In the genomic region with DNA sequence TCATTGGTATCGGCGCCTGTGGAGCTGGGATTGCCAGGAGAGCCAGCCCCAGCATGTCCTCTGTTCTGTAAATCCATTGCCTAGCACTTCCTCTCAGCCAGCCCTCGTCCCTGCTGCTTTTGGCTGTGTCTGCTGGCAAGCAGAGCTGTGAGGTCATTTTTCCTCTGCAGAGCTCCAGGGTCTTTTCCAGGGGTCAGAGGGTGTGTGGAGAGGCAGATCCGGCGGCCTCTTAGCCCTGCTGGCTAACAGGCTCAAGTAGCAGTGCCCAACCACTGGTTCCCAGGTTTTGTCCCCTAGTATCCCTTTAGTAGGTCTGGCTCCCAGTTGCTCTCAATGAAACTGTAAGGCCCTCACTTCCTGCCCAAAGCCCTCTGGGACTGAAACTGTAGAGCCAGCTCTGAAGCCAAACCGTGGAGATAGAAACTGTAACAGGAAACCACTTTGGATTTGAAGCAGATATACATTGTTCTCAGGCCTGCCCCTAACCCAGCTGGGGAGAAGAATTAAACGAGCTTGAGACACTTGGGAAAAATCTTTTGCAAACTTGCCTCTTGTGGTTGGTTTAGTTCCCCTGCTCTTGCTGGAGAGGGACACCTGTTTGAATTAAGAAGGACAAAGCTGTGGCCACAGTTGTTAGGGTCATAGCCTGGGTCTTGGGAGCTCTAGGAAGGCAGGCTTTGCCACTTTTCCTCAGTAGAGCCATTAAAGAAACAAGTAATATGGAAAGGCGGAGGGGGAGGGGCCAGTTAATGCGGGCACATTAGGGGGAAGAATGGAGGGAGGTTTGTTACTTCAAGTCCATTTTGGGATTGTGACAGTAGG, we compare ENCODE assay signal across 7 mouse cellular contexts.
DNase-seq lines count a peak whose midpoint lies in the region; ATAC-seq and TF ChIP-seq lines count a peak whose summit lies in the region.

No protein-coding gene starts in this region.

- H3K27me3 ChIP-seq in hindbrain, embryonic 16.5 days (replicated peaks; ENCODE audit: control insufficient read depth, insufficient read depth, low read length) = no peaks in the 10 kb centered on the region
- H3K27me3 ChIP-seq in liver, embryonic 14.5 days (ENCODE audit: control insufficient read depth, insufficient read depth, low read length) = no peaks in the 10 kb centered on the region
- H3K27me3 ChIP-seq in neural tube, embryonic 14.5 days (ENCODE audit: control insufficient read depth, insufficient read depth, low read length) = no peaks in the 10 kb centered on the region

- H3K9me3 ChIP-seq in hindbrain, embryonic 16.5 days (ENCODE audit: control insufficient read depth, low read length) = no peaks in the 10 kb centered on the region
- no peaks in the 10 kb centered on the region for H3K9me3 ChIP-seq in liver, embryonic 14.5 days (ENCODE audit: control insufficient read depth, low read length)
- H3K9me3 ChIP-seq in neural tube, embryonic 14.5 days (ENCODE audit: control insufficient read depth, low read length) = no peaks in the 10 kb centered on the region

- TF ChIP-seq CTCF in liver, embryonic 14.5 days (IDR thresholded peaks at IDR 0.05; ENCODE audit: low read depth) = no peak

- H3K27ac ChIP-seq in hindbrain, embryonic 16.5 days (ENCODE audit: low read depth, low read length) = peak overlapping the region; percentile 72
- H3K27ac ChIP-seq in liver, embryonic 14.5 days = 0 out of 2 replicates have a peak overlapping the region, but pooled peaks have one; percentile 15
- no peak overlapping the region for H3K27ac ChIP-seq in neural tube, embryonic 14.5 days (ENCODE audit: low read depth, low read length)

- peak; percentile 74 for DNase-seq in NIH3T3 (ENCODE audit: low read depth)
- DNase-seq in cerebellum, adult 9-11 months = peak; percentile 50
- peak; percentile 59 for DNase-seq in gastrocnemius, postnatal 25 days
- no peak for DNase-seq in liver, embryonic 14.5 days (ENCODE audit: low read depth in 3 of 3, low spot score in 3 of 3)
- no peak for DNase-seq in frontal cortex, postnatal 14 days (ENCODE audit: low spot score in 2 of 2)

- ATAC-seq in hindbrain, embryonic 16.5 days = peak; percentile 82
- no peak for ATAC-seq in liver, embryonic 14.5 days (ENCODE audit: insufficient read depth)
- ATAC-seq in neural tube, embryonic 14.5 days (ENCODE audit: low read depth) = 0 out of 2 replicates have a peak, but pooled peaks have one; percentile 44

- H3K9ac ChIP-seq in hindbrain, embryonic 16.5 days (ENCODE audit: low read depth, low read length) = peak overlapping the region; percentile 5; the same call in 1 of the 2 replicates
- no peak overlapping the region for H3K9ac ChIP-seq in liver, embryonic 14.5 days (replicated peaks)
- no peak overlapping the region for H3K9ac ChIP-seq in neural tube, embryonic 14.5 days (replicated peaks; ENCODE audit: low read depth, low read length)

- H3K36me3 ChIP-seq in hindbrain, embryonic 16.5 days (ENCODE audit: control insufficient read depth, insufficient read depth, low read length) = no peaks in the 10 kb centered on the region
- H3K36me3 ChIP-seq in liver, embryonic 14.5 days (replicated peaks; ENCODE audit: control insufficient read depth, insufficient read depth, low read depth) = no peaks in the 10 kb centered on the region
- H3K36me3 ChIP-seq in neural tube, embryonic 14.5 days (ENCODE audit: control insufficient read depth, insufficient read depth, low read length) = no peaks in the 10 kb centered on the region

- peaks cover 16% of the 10 kb centered on the region for H3K4me1 ChIP-seq in hindbrain, embryonic 16.5 days (ENCODE audit: control insufficient read depth, insufficient read depth, low read depth, low read length)
- H3K4me1 ChIP-seq in liver, embryonic 14.5 days (replicated peaks; ENCODE audit: control insufficient read depth in 2 of 2, insufficient read depth in 2 of 2, low read length in 1 of 2) = peaks cover 2 to 19% of the 10 kb centered on the region in 2 experiments; a peak in 3 of 4 replicates
- peaks cover 8% of the 10 kb centered on the region; the same call in 1 of the 2 replicates for H3K4me1 ChIP-seq in neural tube, embryonic 14.5 days (ENCODE audit: control insufficient read depth, insufficient read depth, low read length)

- no peak overlapping the region for H3K4me3 ChIP-seq in hindbrain, embryonic 16.5 days (ENCODE audit: low read length)
- H3K4me3 ChIP-seq in liver, embryonic 14.5 days (ENCODE audit: insufficient read depth in 1 of 2, low read depth in 2 of 2, low read length in 2 of 2) = no peak overlapping the region
- no peak overlapping the region for H3K4me3 ChIP-seq in neural tube, embryonic 14.5 days (ENCODE audit: low read depth, low read length)

- no peak for TF ChIP-seq EP300 in liver, embryonic 14.5 days (IDR thresholded peaks at IDR 0.05; ENCODE audit: low read depth)

- no peak overlapping the region for H3K4me2 ChIP-seq in hindbrain, embryonic 16.5 days (ENCODE audit: low read length)
- H3K4me2 ChIP-seq in liver, embryonic 14.5 days (ENCODE audit: low read depth) = no peak overlapping the region
- H3K4me2 ChIP-seq in neural tube, embryonic 14.5 days (ENCODE audit: low read depth, low read length) = no peak overlapping the region

- 35% methylated on average over 9 of the region's 9 CpGs for WGBS in hindbrain, embryonic 16.5 days
- 35% methylated on average over 9 of the region's 9 CpGs for WGBS in liver, embryonic 14.5 days (ENCODE audit: insufficient replicate concordance)
- 42% methylated on average over 9 of the region's 9 CpGs for WGBS in neural tube, embryonic 14.5 days

Comparison
In these comparisons a context has a peak if more than half of its experiments do, and no peak if none do; other contexts are left out.
1. DNase-seq: peak in NIH3T3 (single experiment), cerebellum, adult 9-11 months (single experiment) and gastrocnemius, postnatal 25 days (single experiment); none in liver, embryonic 14.5 days (0 of 3) and frontal cortex, postnatal 14 days (0 of 2).